Mouse (Mus musculus) neutrophil, adult 59 days (primary cell): ENCODE data around the gene Rassf8. TPM values are rescaled to one million over a fixed set of nuclear protein-coding genes. Genes with fewer than 3 reads are reported as not detected.

Experiments
- total RNA-seq, 2 experiments: library from RNA; stranded (reverse); gene quantifications; 1 replicate in 1 of 2; 2 replicates in 1 of 2; pipeline ENCODE4 v1.2.4; 2023

The Rassf8 gene
- total RNA-seq: 10 to 100 TPM in 1 of 2 experiments, 1 to 10 TPM in 1; 8.4 to 10.5 TPM

GRCm38 (mm10) chr6:145746132-145746849 lies at the start of gene Rassf8:
Gene Rassf8 (plus strand): TSS chr6:145746748.

GRCm38 (mm10) chr6:145865289-145865885 lies 118.8 kb downstream of the Rassf8 start, which contains the start of gene Bhlhe41:
Gene Bhlhe41 (minus strand): TSS chr6:145865558.

Other genes with a start within 250 kb of the Rassf8 start
- gene Lmntd1, start 132.4 kb upstream of the Rassf8 start, total RNA-seq: not detected
- not detected for gene Tuba3b, start 131.0 kb upstream of the Rassf8 start, total RNA-seq
- gene Bhlhe41, start 118.8 kb downstream of the Rassf8 start, total RNA-seq: under 1 TPM; 0.38 to 0.75 TPM
- under 1 TPM in 1 of 2 experiments, not detected in 1; 0.11 TPM for gene Sspn, start 184.9 kb downstream of the Rassf8 start, total RNA-seq